Comparison of ENCODE assay signal across 9 mouse cellular contexts in genomic region chr17:34075271-34075670, GRCm38 (mm10). TPM values are rescaled to one million over a fixed set of nuclear protein-coding genes. Genes with fewer than 3 reads are reported as not detected.
A peak's percentile ranks its signal among the peaks of the same experiment; 100 is the strongest.
DNase-seq lines count a peak whose midpoint lies in the region; ATAC-seq and TF ChIP-seq lines count a peak whose summit lies in the region.
"Had no signal": no experiment of that assay in that cellular context is flagged by ENCODE, and none has a peak within 500 bp of the region (broad histone marks: within the 10 kb centered on the region; RNA-seq: fewer than 3 reads in every experiment).

No protein-coding gene starts in this region.

- H3K27me3 ChIP-seq in spleen, adult 2 months (ENCODE audit: control insufficient read depth, insufficient read depth, low read length): peaks cover 2% of the 10 kb centered on the region; the same call in 1 of the 2 replicates

- no peaks in the 10 kb centered on the region for H3K36me3 ChIP-seq in spleen, adult 2 months (ENCODE audit: control insufficient read depth, insufficient read depth, low read length)
- H3K36me3 ChIP-seq: heart, embryonic 15.5 days had no signal

- no peak overlapping the region for H3K4me3 ChIP-seq in spleen, adult 2 months (ENCODE audit: extremely low read depth, insufficient read depth, insufficient read length)
- H3K4me3 ChIP-seq: heart, embryonic 15.5 days had no signal

- no peak overlapping the region for H3K27ac ChIP-seq in spleen, adult 2 months (ENCODE audit: insufficient read depth, low read length)
- H3K27ac ChIP-seq: heart, embryonic 15.5 days had no signal

- peak; percentile 89 for DNase-seq in CD4-positive, CD25-positive, alpha-beta regulatory T cell, adult 2 months (ENCODE audit: low read depth, low spot score)
- peak; percentile 65 for DNase-seq in ovary, postnatal 14 days (ENCODE audit: low spot score)
- no peak for DNase-seq in ovary, adult 18-20 months (ENCODE audit: low spot score)
- peak; percentile 34 for DNase-seq in embryo, embryonic 10 days (ENCODE audit: low spot score)
- peak; percentile 87 for DNase-seq in kidney, postnatal 10 days
- DNase-seq in lung, adult 18-20 months: peak; percentile 63 to 73
- DNase-seq in spleen, adult 2 months (ENCODE audit: low read depth in 1 of 2, low spot score in 2 of 2): peak; percentile 66 to 79

- no peak for ATAC-seq in CD4-positive, CD25-positive, alpha-beta regulatory T cell, adult 4 months

- WGBS in spleen, adult 2 months: 24% methylated on average over 7 of the region's 7 CpGs

- peaks cover 13% of the 10 kb centered on the region; the same call in 1 of the 2 replicates for H3K4me1 ChIP-seq in spleen, adult 2 months (ENCODE audit: control insufficient read depth, insufficient read depth, insufficient read length)
- H3K4me1 ChIP-seq: heart, embryonic 15.5 days had no signal

- TF ChIP-seq POLR2A in spleen, adult 2 months (IDR thresholded peaks at IDR 0.05; ENCODE audit: low read depth, low read length): no peak

- TF ChIP-seq CTCF in spleen, adult 2 months (IDR thresholded peaks at IDR 0.05; ENCODE audit: extremely low read depth, insufficient read depth, insufficient read length, insufficient replicate concordance): peak; percentile 22; the same call in 1 of the 2 replicates

RNA-seq across cellular contexts. Expression of gene H2-Oa, which starts 16.9 kb away (rescaled TPM):
- 10 to 100 TPM; 56.0 to 68.2 TPM for polyA plus RNA-seq in CD4-positive, CD25-positive, alpha-beta regulatory T cell, adult 4 months (2017; shearing (Covaris generic))
- polyA plus RNA-seq in spleen, adult 2 months (2012; rRNA removed): 228 and 326 TPM in 2 replicates

RNA-seq across cellular contexts. Expression of gene Col11a2, which starts 36.0 kb away (rescaled TPM):
- polyA plus RNA-seq in CD4-positive, CD25-positive, alpha-beta regulatory T cell, adult 4 months (2017; shearing (Covaris generic)): under 1 TPM; 0.15 to 0.42 TPM
- polyA plus RNA-seq in spleen, adult 2 months (2012; rRNA removed): 4.7 and 6.4 TPM in 2 replicates

RNA-seq across cellular contexts. Expression of gene Rxrb, which starts 43.7 kb away (rescaled TPM):
- 10 to 100 TPM; 11.2 to 12.5 TPM for polyA plus RNA-seq in CD4-positive, CD25-positive, alpha-beta regulatory T cell, adult 4 months (2017; shearing (Covaris generic))
- 76.9 and 99.7 TPM in 2 replicates for polyA plus RNA-seq in spleen, adult 2 months (2012; rRNA removed)

RNA-seq across cellular contexts. Expression of gene Slc39a7, which starts 43.8 kb away (rescaled TPM):
- polyA plus RNA-seq in CD4-positive, CD25-positive, alpha-beta regulatory T cell, adult 4 months (2017; shearing (Covaris generic)): 10 to 100 TPM; 53.0 to 92.6 TPM
- polyA plus RNA-seq in spleen, adult 2 months (2012; rRNA removed): 86.8 and 99.4 TPM in 2 replicates

RNA-seq across cellular contexts. Expression of gene H2-DMa, which starts 44.1 kb away (rescaled TPM):
- 100 to 1,000 TPM; 144 to 205 TPM for polyA plus RNA-seq in CD4-positive, CD25-positive, alpha-beta regulatory T cell, adult 4 months (2017; shearing (Covaris generic))
- 302 and 363 TPM in 2 replicates for polyA plus RNA-seq in spleen, adult 2 months (2012; rRNA removed)
